Mouse (Mus musculus): ENCODE measurements around the gene Olfr1393. TPM values are rescaled to one million over a fixed set of nuclear protein-coding genes. Genes with fewer than 3 reads are reported as not detected.

Olfr1393 gene
- polyA plus RNA-seq, 1 experiment: not detected

DNA sequence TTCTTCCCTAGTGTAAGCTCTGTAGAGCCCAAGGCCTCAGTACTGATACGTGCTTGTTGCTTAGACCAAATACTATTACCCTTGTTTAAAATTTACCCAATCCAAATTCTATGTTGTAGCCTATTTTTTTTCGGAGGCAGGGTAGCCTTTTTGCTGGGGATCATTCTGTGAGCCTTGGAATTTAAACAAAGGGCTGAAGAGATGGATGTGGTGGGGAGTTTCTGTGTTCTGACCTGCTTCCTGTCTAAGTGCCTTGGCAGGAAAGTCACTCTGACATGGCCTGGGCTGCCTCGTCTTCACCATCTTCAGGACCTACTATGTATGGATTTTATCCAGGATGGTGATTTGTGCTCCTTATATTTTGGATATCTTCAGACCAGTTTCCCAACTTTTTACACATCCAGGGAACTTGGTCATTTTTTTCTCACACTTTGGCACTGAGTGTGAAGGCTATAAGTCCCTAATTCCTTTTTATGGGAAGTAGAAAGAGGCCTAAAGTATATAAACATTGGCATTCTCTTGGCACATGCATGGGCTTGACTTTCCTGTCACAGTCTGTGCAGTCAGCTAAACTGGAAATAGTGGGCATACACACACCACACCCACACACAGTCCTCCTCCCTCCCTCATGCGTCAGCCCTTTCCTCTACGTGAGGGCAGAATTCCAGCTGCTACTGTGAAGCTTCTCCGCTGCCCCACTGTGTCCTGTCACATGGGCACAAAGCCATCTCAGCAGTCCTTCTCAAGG, 29.7 kb upstream of the Olfr1393 start:
- no peak for TF ChIP-seq GATA1 (IDR thresholded peaks at IDR 0.05; ENCODE audit: low read length)

DNA sequence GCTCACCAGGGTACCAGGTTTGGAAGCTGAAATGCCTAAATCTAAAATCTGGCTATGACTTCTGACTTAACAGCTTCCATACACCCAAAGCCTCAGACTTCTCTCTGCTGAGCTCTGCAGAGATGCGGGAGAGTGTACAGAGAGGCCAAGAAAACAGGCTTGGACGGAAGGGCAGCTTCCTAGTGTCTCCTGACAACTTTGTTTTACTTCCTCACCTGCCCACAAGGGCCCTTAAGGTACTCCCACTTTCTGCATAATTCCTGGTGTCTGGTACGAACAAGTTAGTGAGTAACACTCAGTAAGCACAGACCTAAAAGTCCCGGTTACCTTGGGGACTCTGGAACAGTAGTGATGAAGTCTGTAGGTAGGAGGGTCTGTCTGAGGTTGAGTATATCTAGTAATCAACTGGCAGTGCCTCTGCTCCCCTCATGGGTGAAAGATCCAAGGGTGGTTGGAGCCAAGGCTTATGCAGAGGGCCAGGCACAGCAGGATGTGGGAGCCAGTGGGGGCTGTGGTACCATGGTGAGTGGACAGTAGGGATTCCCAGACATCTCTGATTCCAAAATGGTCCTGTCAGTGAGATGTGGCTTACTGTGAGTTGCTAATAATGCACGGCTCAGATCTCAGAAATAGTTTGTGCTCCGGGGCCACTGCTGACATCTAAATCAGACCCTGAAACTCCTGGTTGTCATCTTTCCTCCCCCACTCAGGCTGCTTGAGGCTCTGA, 29.0 kb upstream of the Olfr1393 start:
- no peak for TF ChIP-seq GATA1 (IDR thresholded peaks at IDR 0.05; ENCODE audit: low read length)

- no peak for TF ChIP-seq GATA1 (IDR thresholded peaks at IDR 0.05; ENCODE audit: low read length)
Measured at GRCm38 (mm10) chr11:49249811-49250421, 28.2 kb upstream of the Olfr1393 start.

GRCm38 (mm10) chr11:49250422-49251379, 27.4 kb upstream of the Olfr1393 start:
- no peak for TF ChIP-seq GATA1 (IDR thresholded peaks at IDR 0.05; ENCODE audit: low read length)

DNA sequence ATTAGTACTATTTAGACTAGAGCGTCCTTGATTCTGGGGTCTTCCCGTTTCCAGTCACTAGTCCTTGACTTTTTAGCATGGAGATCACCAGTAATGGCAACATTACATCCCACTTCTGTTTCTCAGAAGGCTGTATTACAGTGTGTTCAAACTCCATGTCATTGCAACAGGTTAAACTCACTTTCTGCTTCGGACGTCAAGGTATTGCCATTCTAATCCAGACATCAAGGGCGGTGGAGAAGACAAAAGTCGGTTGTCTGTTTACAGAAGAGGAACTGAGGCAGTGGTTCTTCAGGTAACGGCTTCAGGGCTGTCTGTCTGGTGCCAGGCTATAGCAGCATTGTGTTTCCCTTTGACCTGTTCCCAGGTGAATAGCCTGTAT, 26.7 kb upstream of the Olfr1393 start:
- no peak for TF ChIP-seq GATA1 (IDR thresholded peaks at IDR 0.05; ENCODE audit: low read length)

DNA sequence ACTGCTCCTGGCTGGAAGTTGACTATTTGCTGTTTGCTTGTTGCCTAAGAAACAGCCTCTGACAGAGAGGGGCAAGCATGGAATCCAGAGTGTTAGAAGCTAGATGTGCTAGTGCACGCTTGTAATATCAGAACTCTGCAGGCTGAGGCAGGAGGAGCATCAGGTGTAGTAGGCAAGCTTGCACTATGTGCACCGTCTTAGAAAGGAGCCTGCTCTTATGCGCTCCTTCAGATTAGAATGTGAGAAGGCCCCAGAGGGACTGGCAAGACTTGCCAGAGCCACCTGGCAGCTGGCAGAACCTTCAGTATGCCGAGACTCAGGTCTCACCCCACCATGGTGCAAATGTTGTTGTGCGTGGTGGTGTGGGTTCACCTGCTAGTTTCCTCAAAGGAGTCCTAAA, 26.1 kb upstream of the Olfr1393 start:
- TF ChIP-seq GATA1 (IDR thresholded peaks at IDR 0.05; ENCODE audit: low read length): no peak

DNA sequence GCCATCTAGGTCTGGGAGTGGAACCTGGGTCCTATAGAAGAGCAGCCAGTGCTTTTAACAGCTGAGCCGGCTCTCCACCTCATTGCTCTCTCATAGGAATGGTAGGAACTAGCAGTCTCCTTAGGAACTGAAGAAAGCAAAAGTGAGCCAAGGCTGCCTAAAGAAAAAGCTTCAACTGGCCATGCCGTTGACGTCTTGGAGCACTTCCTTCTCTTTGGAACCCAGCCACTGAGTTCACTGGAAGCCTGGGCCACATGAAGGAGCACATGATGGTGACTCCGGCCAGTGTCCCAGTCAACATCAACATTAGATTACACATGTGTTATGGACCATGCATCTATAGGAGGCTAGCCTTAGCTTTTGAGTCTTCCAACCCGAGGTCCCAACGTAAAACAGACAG, 25.1 kb upstream of the Olfr1393 start:
- no peak for TF ChIP-seq GATA1 (IDR thresholded peaks at IDR 0.05; ENCODE audit: low read length)

GRCm38 (mm10) chr11:49259296-49259695, 18.8 kb upstream of the Olfr1393 start:
- TF ChIP-seq GATA1 (IDR thresholded peaks at IDR 0.05; ENCODE audit: low read length): no peak

- TF ChIP-seq GATA1 (IDR thresholded peaks at IDR 0.05; ENCODE audit: low read length): no peak
Measured at GRCm38 (mm10) chr11:49259829-49260228, 18.3 kb upstream of the Olfr1393 start.

DNA sequence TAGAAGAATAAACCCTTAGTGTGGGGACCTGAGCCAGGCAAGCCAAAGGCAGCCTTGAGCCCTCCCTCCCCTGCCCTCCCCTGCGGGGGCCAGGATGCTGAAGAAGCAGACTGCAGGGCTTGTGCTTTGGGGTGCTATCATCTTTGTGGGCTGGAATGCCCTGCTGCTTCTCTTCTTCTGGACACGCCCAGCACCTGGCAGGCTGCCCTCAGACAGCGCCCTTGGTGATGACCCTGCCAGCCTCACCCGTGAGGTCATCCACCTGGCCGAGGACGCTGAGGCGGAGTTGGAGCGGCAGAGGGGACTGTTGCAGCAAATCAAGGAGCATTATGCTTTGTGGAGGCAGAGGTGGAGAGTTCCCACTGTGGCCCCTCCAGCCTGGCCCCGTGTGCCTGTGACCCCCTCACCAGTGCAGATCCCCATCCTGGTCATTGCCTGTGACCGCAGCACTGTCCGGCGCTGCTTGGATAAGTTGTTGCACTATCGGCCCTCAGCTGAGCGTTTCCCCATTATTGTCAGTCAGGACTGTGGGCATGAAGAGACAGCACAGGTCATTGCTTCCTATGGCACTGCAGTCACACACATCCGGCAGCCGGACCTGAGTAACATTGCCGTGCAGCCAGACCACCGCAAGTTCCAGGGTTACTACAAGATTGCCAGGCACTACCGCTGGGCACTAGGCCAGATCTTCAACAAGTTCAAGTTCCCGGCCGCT, 17.3 kb upstream of the Olfr1393 start:
- no peak for TF ChIP-seq GATA1 (IDR thresholded peaks at IDR 0.05; ENCODE audit: low read length)

DNA sequence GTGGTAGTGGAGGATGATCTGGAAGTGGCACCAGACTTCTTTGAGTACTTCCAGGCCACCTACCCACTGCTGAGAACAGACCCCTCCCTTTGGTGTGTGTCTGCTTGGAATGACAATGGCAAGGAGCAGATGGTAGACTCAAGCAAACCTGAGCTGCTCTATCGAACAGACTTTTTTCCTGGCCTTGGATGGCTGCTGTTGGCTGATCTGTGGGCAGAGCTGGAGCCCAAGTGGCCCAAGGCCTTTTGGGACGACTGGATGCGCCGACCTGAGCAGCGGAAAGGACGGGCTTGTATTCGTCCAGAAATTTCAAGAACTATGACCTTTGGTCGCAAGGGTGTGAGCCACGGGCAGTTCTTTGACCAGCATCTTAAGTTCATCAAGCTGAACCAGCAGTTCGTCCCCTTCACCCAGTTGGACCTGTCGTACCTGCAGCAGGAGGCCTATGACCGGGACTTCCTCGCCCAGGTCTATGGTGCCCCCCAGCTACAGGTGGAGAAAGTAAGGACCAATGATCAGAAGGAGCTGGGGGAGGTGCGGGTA, 16.7 kb upstream of the Olfr1393 start:
- TF ChIP-seq GATA1 (IDR thresholded peaks at IDR 0.05; ENCODE audit: low read length): no peak

- TF ChIP-seq GATA1 (IDR thresholded peaks at IDR 0.05; ENCODE audit: low read length): no peak
Measured at GRCm38 (mm10) chr11:49262286-49262685, 15.8 kb upstream of the Olfr1393 start.

GRCm38 (mm10) chr11:49263149-49263548, 15.0 kb upstream of the Olfr1393 start:
- TF ChIP-seq GATA1 (IDR thresholded peaks at IDR 0.05; ENCODE audit: low read length): no peak

DNA sequence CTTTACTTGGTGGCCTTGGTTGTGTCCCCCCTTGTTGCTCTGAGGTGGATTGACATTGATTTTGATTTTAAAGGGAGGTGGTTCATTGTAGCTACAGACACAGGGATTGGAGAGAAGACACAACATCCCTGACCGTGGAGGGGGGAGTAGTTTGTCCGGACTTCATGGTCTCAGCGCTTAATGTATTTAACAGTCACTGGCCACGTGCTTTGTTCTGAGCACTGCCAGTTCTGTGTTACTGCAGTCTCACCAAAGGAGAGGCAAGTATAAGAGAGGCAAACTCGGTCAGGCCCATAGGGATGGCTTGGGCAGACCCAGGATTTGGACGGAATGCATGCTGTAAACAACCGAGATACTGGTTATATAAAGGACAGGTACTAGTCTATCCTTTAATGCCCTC, 14.0 kb upstream of the Olfr1393 start:
- no peak for TF ChIP-seq GATA1 (IDR thresholded peaks at IDR 0.05; ENCODE audit: low read length)
